Mouse (Mus musculus): ENCODE measurements around the gene Igsf9. TPM values are rescaled to one million over a fixed set of nuclear protein-coding genes. Genes with fewer than 3 reads are reported as not detected.
A peak's percentile ranks its signal among the peaks of the same experiment; 100 is the strongest.

Gene Igsf9
- polyA plus RNA-seq, 1 experiment from 2014 or later: 95.9 TPM

DNA sequence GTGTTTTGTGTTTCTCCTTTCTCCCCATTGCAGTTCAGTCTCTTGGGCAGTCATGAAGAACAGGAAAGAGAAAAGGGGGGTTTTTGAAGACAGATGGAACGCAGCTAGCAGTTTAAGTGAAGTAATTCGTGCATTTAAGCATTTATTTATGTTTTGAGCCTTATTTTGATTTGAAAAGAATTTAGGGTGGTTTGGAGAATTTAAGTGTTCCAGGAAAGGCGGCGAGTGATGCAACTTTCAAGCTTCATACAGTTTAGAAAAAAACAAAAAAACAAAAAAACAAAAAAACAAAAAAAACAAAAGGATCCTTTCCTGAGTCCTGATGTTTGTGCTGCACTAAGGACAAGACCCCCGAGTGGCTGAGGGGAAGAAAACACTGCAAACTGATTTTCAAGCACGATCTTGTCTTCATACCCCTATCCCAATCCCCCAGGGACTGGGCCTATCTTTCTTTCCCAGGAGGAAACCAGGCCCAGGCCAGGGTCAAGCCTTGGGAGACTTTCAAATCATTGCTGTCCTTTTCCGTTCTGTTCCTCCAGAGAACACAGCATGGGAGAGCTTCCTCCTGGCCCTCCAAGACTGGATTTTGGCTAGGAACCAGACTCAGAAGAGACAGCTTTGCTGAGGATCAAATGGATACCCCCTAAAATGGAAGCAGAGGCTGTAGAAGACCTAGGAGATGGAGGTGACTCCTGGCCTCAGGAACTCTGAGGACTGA, 33.1 kb downstream of the Igsf9 start:
- no peak for DNase-seq (ENCODE audit: low spot score)
- H3K4me3 ChIP-seq: no peak overlapping the region
- no peak overlapping the region; the same call in 1 of the 2 replicates for H3K27ac ChIP-seq (replicated peaks)
- H3K27me3 ChIP-seq (replicated peaks; ENCODE audit: low read depth, poor library complexity, severe bottlenecking): peaks cover 5% of the 10 kb centered on the region; the same call in 1 of the 2 replicates
- no peaks in the 10 kb centered on the region for H3K36me3 ChIP-seq (replicated peaks)
- WGBS: 78% methylated on average over 7 of the region's 7 CpGs
- H3K4me1 ChIP-seq: peaks cover 34% of the 10 kb centered on the region
- peaks cover 6% of the 10 kb centered on the region; the same call in 1 of the 2 replicates for H3K9me3 ChIP-seq

DNA sequence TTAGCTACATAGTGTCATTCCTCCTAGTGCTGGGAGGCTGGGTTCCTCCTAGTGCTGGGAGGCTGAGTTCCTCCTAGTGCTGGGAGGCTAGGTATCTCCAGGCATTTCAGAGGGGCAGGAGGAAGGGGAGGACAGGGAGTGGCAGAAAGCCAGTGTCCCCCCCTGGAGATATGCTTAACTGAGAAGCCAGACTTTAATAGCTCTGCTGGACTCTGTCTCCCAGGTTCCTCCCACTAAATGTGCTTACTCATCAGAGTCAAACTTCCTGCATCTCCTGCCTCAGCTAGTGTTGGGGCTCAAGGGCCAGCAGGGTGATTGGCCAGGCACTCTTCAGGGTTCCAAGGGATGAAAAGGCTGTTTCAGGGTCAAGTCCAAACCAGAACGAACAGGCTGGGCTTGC, 33.8 kb downstream of the Igsf9 start:
- no peak for DNase-seq (ENCODE audit: low spot score)
- Histone ChIP-seq H3K36me3 (replicated peaks) (no peaks in the 10 kb centered on the region), H3K9me3 (peaks cover 6% of the 10 kb centered on the region; the same call in 1 of the 2 replicates), H3K27ac (replicated peaks) (no peak overlapping the region), H3K4me1 (peaks cover 35% of the 10 kb centered on the region), H3K27me3 (replicated peaks; ENCODE audit: low read depth, poor library complexity, severe bottlenecking) (peaks cover 10% of the 10 kb centered on the region; the same call in 1 of the 2 replicates), H3K4me3 (no peak overlapping the region)
- WGBS: 72% methylated on average over 1 of the region's 1 CpGs

DNA sequence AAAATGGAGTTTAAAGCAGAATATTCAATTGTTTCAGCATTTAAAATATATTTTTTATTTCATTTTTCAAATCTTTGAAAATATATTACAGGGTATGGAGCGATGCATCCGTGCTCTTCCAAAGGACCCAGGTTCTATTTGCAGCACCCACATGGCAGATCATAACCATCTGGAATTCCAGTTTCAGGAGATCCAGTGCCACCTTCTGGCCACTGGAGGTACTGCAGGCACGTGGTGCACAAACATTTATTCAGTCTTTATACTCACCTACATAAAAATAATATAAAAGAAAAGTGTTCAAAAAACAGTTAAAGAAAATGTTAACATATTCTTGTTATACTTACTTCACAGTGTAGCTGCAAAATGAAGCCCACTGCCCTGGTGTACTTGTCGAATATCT, 36.4 kb downstream of the Igsf9 start:
- Histone ChIP-seq H3K4me3 (no peak overlapping the region), H3K9me3 (peaks cover 6% of the 10 kb centered on the region; the same call in 1 of the 2 replicates), H3K27ac (replicated peaks) (no peak overlapping the region), H3K4me1 (peaks cover 33% of the 10 kb centered on the region), H3K27me3 (replicated peaks; ENCODE audit: low read depth, poor library complexity, severe bottlenecking) (peaks cover 16% of the 10 kb centered on the region; the same call in 1 of the 2 replicates), H3K36me3 (replicated peaks) (no peaks in the 10 kb centered on the region)
- WGBS: 75% methylated on average over 4 of the region's 4 CpGs
- DNase-seq (ENCODE audit: low spot score): no peak

DNA sequence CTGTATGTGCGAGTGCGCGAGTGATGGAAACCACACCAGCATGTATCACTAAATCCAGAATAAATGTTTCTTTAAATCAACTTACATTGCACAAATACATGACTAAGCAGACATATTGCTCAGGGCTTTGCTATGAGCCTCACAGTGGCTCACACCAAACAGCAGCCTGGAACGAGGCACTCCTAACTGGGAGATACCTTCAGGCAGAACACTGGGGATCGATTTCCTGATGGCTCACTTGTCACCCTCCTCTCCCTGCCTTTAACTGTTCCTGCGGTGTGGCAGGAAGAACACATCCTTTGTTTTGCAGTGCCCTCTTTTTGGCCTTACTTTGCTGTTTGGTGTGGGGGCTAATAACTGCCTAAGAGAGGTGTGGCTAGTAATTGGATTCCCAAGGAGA, 38.1 kb downstream of the Igsf9 start:
- Histone ChIP-seq H3K27me3 (replicated peaks; ENCODE audit: low read depth, poor library complexity, severe bottlenecking) (peaks cover 13% of the 10 kb centered on the region; the same call in 1 of the 2 replicates), H3K4me1 (peaks cover 25% of the 10 kb centered on the region), H3K9me3 (peaks cover 6% of the 10 kb centered on the region; the same call in 1 of the 2 replicates), H3K4me3 (no peak overlapping the region), H3K36me3 (replicated peaks) (no peaks in the 10 kb centered on the region), H3K27ac (replicated peaks) (peak overlapping the region; percentile 71; the same call in 1 of the 2 replicates)
- no peak for DNase-seq (ENCODE audit: low spot score)
- WGBS: 57% methylated on average over 6 of the region's 6 CpGs

DNA sequence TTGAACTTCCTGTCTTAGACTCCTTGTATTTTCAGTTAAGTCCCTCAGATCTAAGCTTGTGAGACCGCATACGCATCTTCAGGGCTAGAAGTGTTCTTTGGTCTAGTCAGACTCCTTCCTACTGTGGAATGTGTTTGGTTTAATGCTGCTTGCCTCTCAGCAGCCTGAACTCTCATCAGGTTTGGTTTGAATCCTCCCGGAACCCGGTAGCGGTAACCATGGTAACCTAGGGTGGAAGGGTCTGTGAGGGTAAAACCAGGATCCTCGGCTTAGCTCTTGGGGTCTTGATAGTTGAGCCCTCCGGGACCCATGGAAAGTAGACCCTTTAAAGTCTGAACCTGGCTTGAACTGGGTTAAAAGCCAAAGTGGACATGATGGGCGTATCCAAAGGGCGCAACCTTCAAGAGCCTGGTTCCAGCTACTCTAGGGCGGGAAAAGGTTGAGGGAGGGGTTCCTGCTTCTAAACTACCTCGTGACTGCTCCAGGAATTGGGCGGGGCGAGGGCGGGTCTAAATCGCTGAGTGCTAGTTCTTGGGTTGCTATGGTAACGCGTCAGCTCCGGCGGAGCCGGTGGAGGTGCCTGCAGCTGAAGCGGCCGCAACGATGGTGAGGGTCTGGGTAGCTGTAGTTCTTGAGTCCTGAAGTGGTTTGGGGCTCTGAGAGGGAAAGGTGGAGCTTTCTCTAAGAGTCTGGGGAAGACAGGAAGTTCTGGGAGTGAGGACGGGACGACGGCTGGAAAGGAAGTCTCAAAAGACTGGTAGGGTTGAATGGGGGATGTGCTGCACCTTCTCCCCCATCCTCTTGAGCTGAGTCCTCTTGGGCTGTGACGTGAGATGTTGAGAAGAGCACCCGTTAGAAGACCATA, 39.2 kb downstream of the Igsf9 start, which contains the start of gene Cfap45:
TSS of gene Cfap45 (plus strand) at position 226 of the 865 bp plus-strand sequence.
- Histone ChIP-seq H3K9me3 (peaks cover 6% of the 10 kb centered on the region; the same call in 1 of the 2 replicates), H3K4me3 (peak within 1 kb of the TSS; percentile 48), H3K27ac (replicated peaks) (peak within 1 kb of the TSS; percentile 71), H3K27me3 (replicated peaks; ENCODE audit: low read depth, poor library complexity, severe bottlenecking) (peaks cover 13% of the 10 kb centered on the region; the same call in 1 of the 2 replicates), H3K4me1 (peaks cover 33% of the 10 kb centered on the region), H3K36me3 (replicated peaks) (no peaks in the 10 kb centered on the region)
- 3% methylated on average over 28 of the region's 28 CpGs for WGBS
- peak; percentile 95 for DNase-seq (ENCODE audit: low spot score)

DNA sequence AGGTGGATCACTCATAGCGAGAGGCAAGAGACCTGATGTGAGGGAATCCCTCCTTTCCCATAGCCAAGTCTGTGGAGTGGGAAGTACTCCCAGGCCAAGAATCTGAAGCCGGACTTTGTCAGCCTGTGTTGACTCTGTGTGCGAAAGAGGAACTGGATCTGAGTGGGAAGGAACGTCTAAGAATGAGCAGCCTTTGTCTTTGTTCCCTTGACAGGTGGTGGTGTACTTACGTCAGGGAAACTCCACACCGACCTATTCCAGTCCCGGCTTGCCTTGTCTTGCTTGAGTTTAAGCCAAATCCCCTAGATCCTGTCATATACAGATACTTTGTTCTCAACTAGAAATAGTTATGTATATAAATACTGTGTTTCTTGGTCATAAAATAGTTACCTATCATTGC, 40.9 kb downstream of the Igsf9 start:
- H3K4me3 ChIP-seq: no peak overlapping the region
- H3K27me3 ChIP-seq (replicated peaks; ENCODE audit: low read depth, poor library complexity, severe bottlenecking): peaks cover 30% of the 10 kb centered on the region
- peaks cover 2% of the 10 kb centered on the region; the same call in 1 of the 2 replicates for H3K9me3 ChIP-seq
- WGBS: 63% methylated on average over 7 of the region's 7 CpGs
- peaks cover 38% of the 10 kb centered on the region for H3K4me1 ChIP-seq
- no peak overlapping the region for H3K27ac ChIP-seq (replicated peaks)
- no peak for DNase-seq (ENCODE audit: low spot score)
- no peaks in the 10 kb centered on the region for H3K36me3 ChIP-seq (replicated peaks)

DNA sequence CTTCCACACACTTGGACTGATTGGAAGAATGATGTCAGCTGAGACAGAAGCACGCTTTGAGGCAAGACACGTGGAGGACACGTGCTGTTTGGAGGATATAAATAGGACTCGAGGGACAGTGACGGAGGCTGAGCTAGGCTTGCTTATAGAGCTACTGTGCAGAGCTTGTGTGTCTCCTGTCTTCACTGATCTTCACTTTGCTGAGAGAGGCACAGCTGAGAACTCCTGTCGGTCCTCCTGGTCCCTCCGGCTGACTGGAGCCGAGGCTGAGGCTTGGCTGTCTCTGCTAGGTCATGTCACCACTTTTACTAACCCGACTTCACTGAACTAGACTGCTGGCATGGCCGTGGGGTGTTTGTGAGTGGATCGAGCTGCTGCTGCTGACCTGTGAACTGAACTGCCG, 42.1 kb downstream of the Igsf9 start:
- Histone ChIP-seq H3K36me3 (replicated peaks) (no peaks in the 10 kb centered on the region), H3K4me1 (peaks cover 38% of the 10 kb centered on the region), H3K27ac (replicated peaks) (no peak overlapping the region), H3K4me3 (no peak overlapping the region), H3K27me3 (replicated peaks; ENCODE audit: low read depth, poor library complexity, severe bottlenecking) (peaks cover 36% of the 10 kb centered on the region), H3K9me3 (no peaks in the 10 kb centered on the region)
- no peak for DNase-seq (ENCODE audit: low spot score)
- 73% methylated on average over 12 of the region's 12 CpGs for WGBS

DNA sequence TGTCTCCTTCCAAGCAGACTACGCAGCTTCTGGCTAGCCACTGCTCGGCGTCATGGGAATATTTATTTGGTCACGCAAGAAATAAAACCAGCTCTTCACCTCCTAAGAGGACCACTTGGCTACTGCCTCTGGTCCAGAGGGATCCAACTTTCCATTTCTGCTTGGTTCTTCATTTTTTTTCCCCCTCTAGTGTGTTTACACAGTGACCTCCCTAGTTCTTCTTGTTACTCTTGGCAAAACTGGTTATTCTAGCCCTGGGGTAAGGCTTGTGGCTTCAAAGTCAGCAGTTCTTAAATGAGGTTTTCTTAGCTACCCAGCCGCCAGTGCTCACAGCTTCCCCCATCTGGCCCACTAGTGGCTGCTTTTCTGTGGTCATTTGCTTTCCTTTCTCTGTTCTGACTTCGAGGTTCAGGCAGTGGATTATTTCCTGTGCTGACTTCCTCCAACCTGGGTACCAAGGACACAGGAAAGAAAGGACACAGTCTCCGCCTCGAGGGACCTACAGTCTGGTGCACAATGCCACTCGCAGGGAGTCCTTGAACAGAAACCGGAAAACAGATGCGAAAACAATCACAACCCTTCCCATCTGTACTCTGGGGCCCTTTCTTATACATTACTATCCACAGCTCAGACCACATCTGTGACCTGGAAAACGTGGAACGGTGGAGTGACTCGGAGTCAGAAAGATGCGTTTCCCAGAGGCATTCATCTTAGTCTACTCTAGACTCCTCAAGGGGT, 43.6 kb downstream of the Igsf9 start:
- Histone ChIP-seq H3K27ac (replicated peaks) (peak overlapping the region; percentile 4; the same call in 1 of the 2 replicates), H3K9me3 (no peaks in the 10 kb centered on the region), H3K4me1 (peaks cover 36% of the 10 kb centered on the region)

DNA sequence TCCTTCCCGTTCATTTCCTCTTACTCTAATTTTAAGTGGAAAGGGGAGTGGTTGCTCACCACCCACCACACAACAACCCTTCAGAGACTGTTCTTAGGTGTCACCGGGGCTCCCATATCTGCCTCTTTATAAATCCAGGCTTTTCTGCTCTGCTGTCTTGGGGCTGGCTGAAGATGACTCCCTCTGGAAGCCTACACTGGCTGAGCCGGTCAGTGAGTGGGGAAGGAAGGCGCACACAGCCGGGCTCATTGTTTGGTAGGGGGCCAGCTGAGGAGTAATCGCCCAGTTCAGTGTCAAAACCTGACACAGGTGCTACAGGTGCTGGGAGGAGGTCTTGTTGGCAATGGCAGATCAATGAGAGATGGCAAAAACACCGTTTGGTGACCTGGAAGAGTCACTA, 44.4 kb downstream of the Igsf9 start:
- no peak for DNase-seq (ENCODE audit: low spot score)
- H3K9me3 ChIP-seq: no peaks in the 10 kb centered on the region
- 65% methylated on average over 7 of the region's 7 CpGs for WGBS
- H3K27me3 ChIP-seq (replicated peaks; ENCODE audit: low read depth, poor library complexity, severe bottlenecking): peaks cover 46% of the 10 kb centered on the region
- H3K4me3 ChIP-seq: no peak overlapping the region
- H3K36me3 ChIP-seq (replicated peaks): no peaks in the 10 kb centered on the region
- H3K27ac ChIP-seq (replicated peaks): peak overlapping the region; percentile 4; the same call in 1 of the 2 replicates
- H3K4me1 ChIP-seq: peaks cover 37% of the 10 kb centered on the region

More for the DNA sequence above, 43.6 kb downstream of the Igsf9 start:
- peak; percentile 43 for DNase-seq (ENCODE audit: low spot score)
- Histone ChIP-seq H3K36me3 (replicated peaks) (no peaks in the 10 kb centered on the region), H3K4me3 (no peak overlapping the region), H3K27me3 (replicated peaks; ENCODE audit: low read depth, poor library complexity, severe bottlenecking) (peaks cover 38% of the 10 kb centered on the region)
- 45% methylated on average over 15 of the region's 15 CpGs for WGBS

DNA sequence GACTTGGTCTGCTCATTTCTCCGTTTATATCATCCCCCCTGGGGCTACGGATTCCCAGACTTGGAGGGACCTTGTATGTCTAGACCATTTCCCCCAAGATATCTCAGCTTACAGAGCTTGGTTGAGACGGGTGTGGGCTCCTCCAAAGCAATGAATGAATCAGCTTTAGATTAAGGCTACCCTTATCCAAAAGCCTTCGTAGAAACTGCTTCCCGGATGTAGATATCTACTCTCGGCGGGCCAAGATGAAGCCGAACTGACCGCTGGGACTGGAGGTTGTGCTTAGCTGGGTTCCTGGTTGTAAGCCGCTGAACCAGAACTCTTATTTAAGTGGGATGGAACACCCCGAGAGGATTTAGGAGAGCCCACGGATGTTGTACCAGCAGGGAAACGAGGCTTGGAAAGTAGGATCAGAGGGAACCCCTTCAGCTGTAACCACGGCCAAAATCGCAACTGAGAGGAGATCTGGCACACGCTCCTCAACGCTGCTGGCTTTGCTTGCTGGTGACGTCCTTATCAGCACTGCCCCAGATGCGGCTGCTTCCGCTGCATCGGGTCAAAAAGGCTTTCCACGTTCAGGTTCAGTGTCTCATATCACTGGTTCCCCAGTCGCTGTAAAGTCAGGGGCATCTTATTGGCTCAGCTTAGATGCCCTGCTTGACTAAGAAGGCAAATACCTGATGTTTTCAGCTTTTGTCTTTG, 44.9 kb downstream of the Igsf9 start:
- no peaks in the 10 kb centered on the region for H3K9me3 ChIP-seq
- H3K27ac ChIP-seq (replicated peaks): no peak overlapping the region
- whole genome bisulfite sequencing: 76% methylated on average over 23 of the region's 23 CpGs
- H3K4me1 ChIP-seq: peaks cover 37% of the 10 kb centered on the region
- peaks cover 47% of the 10 kb centered on the region for H3K27me3 ChIP-seq (replicated peaks; ENCODE audit: low read depth, poor library complexity, severe bottlenecking)
- no peaks in the 10 kb centered on the region for H3K36me3 ChIP-seq (replicated peaks)
- no peak for DNase-seq (ENCODE audit: low spot score)
- no peak overlapping the region for H3K4me3 ChIP-seq

DNA sequence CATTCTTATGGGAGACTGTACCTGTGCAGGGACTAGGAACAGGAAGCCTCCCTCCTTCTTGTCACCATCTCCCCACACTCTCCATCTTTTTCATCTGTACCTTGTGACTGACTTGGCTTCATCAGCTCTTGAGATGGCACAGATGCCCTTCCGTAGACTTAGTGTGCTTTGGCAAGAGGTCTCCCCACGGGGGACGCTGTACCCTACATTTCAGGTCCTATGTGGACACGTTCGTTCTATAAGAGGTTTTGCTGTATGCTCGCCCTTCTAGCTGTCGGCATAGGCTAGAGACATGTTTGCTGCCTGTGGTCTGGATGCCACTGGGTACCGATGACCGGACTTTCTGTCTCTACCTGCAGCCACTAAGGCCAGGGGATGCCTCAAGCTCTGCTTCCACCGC, 45.8 kb downstream of the Igsf9 start:
- peaks cover 43% of the 10 kb centered on the region for H3K4me1 ChIP-seq
- H3K36me3 ChIP-seq (replicated peaks): no peaks in the 10 kb centered on the region
- H3K9me3 ChIP-seq: no peaks in the 10 kb centered on the region
- no peak overlapping the region for H3K27ac ChIP-seq (replicated peaks)
- H3K4me3 ChIP-seq: no peak overlapping the region
- WGBS: 89% methylated on average over 10 of the region's 10 CpGs
- DNase-seq (ENCODE audit: low spot score): no peak
- H3K27me3 ChIP-seq (replicated peaks; ENCODE audit: low read depth, poor library complexity, severe bottlenecking): peaks cover 54% of the 10 kb centered on the region

Measured in embryonic facial prominence, embryonic 10.5 days (tissue).